Mouse (Mus musculus): ENCODE results near the gene Atp2c2. TPM values are rescaled to one million over a fixed set of nuclear protein-coding genes. Genes with fewer than 3 reads are reported as not detected.

Gene Atp2c2
- total and polyA plus RNA-seq, 2 experiments from 2014 or later, result 0.82 to 1.1 TPM

DNA sequence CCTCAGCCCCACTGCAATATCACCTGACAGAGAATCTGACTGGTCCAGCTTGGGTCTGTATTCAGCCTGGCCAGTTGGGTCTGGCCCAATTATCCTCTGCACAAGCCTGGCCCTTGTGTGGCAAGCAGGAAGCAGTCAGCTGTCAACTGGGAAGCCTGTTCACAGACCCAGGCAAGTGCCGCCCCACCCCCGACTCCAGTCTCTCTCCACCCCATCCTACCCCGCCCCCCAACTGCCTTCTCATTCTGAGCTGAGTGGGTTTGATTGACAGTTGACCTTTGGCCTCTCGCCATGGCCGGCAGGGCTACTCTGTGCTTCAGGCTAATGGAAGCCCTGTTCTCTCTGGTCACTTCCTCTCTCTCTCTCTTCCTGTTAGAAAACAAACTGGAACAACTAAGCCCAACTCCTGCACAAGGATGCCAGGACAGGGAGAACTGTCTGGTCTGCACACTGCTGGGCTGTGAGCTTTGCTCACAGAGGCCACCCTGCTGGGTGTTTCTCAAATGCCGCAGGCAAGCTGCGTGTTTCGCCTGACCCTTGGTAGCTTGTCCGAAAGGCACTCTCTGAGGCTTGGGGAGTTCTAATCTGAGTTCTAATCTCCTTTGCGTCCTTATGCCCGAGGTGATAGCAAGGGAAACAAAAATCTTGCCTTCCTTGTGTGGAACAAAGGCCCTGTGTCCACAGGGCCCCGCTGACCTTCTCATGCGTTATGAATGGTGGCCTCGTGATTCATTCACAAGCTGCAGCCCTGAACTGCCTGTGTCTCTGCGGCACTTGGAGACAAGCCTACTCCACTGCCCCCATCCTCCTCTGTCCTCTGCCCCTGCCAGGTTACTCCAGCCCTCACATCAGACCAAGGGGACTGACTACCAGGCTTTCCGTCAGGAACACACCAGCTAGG, 92.2 kb downstream of the Atp2c2 start:
- no peaks in the 10 kb centered on the region for H3K27me3 ChIP-seq (ENCODE audit: insufficient read depth, low read length)
- 19% methylated on average over 16 of the region's 16 CpGs for WGBS
- no peak overlapping the region for H3K4me3 ChIP-seq (ENCODE audit: low read depth, low read length)
- no peaks in the 10 kb centered on the region for H3K36me3 ChIP-seq (ENCODE audit: insufficient read depth, low read length)
- ATAC-seq (ENCODE audit: low FRiP score) (peak; percentile 70), DNase-seq (ENCODE audit: low spot score) (peak; percentile 72)
- H3K4me1 ChIP-seq (ENCODE audit: insufficient read depth, low read length), result 0 out of 2 replicates have a peak, but pooled peaks cover 2% of the 10 kb centered on the region
- no peaks in the 10 kb centered on the region for H3K9me3 ChIP-seq (ENCODE audit: low read length)
- H3K27ac ChIP-seq (ENCODE audit: low read depth, low read length), result peak overlapping the region; percentile 51; the same call in 1 of the 2 replicates
- no peak overlapping the region for H3K4me2 ChIP-seq (ENCODE audit: low read depth, low read length, poor library complexity, severe bottlenecking)
- peak overlapping the region; percentile 39; the same call in 1 of the 2 replicates for H3K9ac ChIP-seq (replicated peaks; ENCODE audit: low read length, poor library complexity, severe bottlenecking)
- TF ChIP-seq CTCF (IDR thresholded peaks at IDR 0.05), result no peak

DNA sequence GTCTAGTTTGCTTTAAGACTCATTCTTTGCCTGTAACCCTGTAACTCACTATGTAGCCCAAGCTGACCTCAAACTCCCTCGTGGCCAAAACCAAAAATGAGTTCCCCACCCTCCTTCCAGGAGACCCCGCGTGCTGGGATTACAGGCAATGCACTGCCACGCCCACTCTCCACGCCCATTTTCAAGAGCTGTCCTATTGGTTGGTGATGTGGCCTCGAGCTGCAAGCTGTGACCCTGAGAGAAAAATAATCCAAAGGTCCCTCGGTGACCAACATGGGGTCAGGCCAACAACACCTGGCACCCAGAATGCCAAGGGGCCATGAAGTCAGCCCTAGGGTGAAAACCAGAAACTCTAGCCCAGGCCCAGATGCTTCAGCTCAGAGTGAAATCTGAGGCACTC, 94.9 kb downstream of the Atp2c2 start:
- H3K27ac ChIP-seq (ENCODE audit: low read depth, low read length), result no peak overlapping the region
- peaks cover 13% of the 10 kb centered on the region for H3K4me1 ChIP-seq (ENCODE audit: insufficient read depth, low read length)
- H3K9ac ChIP-seq (replicated peaks; ENCODE audit: low read length, poor library complexity, severe bottlenecking), result no peak overlapping the region
- no peak overlapping the region for H3K4me3 ChIP-seq (ENCODE audit: low read depth, low read length)
- H3K9me3 ChIP-seq (ENCODE audit: low read length), result no peaks in the 10 kb centered on the region
- WGBS, result 52% methylated on average over 7 of the region's 7 CpGs
- H3K4me2 ChIP-seq (ENCODE audit: low read depth, low read length, poor library complexity, severe bottlenecking), result no peak overlapping the region
- no peaks in the 10 kb centered on the region for H3K36me3 ChIP-seq (ENCODE audit: insufficient read depth, low read length)
- DNase-seq (ENCODE audit: low spot score), result no peak
- TF ChIP-seq CTCF (IDR thresholded peaks at IDR 0.05), result no peak
- H3K27me3 ChIP-seq (ENCODE audit: insufficient read depth, low read length), result no peaks in the 10 kb centered on the region
- ATAC-seq (ENCODE audit: low FRiP score), result no peak

DNA sequence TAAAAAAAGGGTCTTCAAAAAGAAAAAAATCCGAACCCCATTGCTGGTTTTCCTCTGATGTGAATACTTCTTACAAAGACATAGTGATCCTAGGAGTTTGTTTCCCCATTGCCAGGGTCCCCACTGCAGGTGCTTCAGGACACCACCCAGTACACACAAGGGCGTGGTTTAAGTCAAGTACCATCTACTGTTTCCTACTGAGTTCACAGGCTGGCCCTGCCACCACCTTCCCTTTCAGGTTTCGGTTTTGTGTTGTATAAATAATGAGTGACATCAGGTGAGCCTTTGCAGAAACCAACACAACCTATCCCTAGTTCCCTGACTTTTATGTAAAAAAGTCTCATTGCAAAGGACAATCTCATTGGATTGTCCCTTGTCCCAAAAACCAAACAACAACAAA, 95.8 kb downstream of the Atp2c2 start:
- H3K9ac ChIP-seq (replicated peaks; ENCODE audit: low read length, poor library complexity, severe bottlenecking), result no peak overlapping the region
- ATAC-seq (ENCODE audit: low FRiP score) (no peak), DNase-seq (ENCODE audit: low spot score) (no peak)
- no peaks in the 10 kb centered on the region for H3K27me3 ChIP-seq (ENCODE audit: insufficient read depth, low read length)
- 94% methylated on average over 3 of the region's 3 CpGs for WGBS
- no peak overlapping the region for H3K4me2 ChIP-seq (ENCODE audit: low read depth, low read length, poor library complexity, severe bottlenecking)
- no peaks in the 10 kb centered on the region for H3K36me3 ChIP-seq (ENCODE audit: insufficient read depth, low read length)
- no peaks in the 10 kb centered on the region for H3K9me3 ChIP-seq (ENCODE audit: low read length)
- TF ChIP-seq CTCF (IDR thresholded peaks at IDR 0.05), result no peak
- no peak overlapping the region for H3K4me3 ChIP-seq (ENCODE audit: low read depth, low read length)
- H3K4me1 ChIP-seq (ENCODE audit: insufficient read depth, low read length), result peaks cover 15% of the 10 kb centered on the region
- no peak overlapping the region for H3K27ac ChIP-seq (ENCODE audit: low read depth, low read length)

DNA sequence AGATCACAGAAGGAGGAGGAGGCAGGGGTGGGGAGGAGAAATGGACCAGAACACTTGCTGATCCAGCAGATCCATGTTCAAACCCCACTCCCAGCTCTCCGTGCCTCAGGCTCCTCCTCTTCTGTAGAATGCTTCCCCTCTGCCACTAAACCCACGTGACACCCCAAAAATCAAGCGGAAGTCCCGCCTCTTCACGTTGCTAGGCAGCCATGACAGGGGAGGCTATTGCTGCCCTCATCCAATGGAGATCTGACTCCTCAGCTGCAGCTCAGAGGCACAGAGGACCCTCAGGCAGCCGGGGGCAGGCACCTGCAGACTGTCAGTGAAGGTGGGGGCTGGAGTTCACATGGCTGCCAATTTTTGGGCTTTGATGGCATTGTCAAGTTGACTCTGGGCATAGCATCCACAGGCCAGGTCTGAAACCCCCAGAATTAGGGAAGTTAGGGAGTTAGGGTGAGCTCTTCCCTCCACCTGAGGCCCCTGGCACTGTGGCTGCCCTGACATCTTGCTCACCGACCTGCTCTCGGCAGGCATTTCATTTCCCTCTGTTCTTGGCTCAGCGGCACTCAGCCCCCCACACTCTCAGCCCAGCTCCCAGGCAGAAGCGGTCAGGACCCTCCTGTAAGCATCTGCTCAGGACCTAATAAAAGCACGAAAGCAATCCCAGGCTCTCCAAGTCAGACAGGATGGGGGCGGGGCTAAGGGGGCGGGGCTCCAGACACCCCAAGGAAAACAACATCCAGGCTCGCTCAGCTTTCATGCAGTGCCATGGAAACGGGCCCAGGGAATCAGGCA, 98.6 kb downstream of the Atp2c2 start:
- DNase-seq (ENCODE audit: low spot score), result peak; percentile 91
- no peak overlapping the region for H3K4me3 ChIP-seq (ENCODE audit: low read depth, low read length)
- TF ChIP-seq CTCF (IDR thresholded peaks at IDR 0.05), result no peak
- peak overlapping the region; percentile 44 for H3K9ac ChIP-seq (replicated peaks; ENCODE audit: low read length, poor library complexity, severe bottlenecking)
- H3K4me1 ChIP-seq (ENCODE audit: insufficient read depth, low read length), result peaks cover 20% of the 10 kb centered on the region
- no peaks in the 10 kb centered on the region for H3K27me3 ChIP-seq (ENCODE audit: insufficient read depth, low read length)
- 4% methylated on average over 15 of the region's 15 CpGs for WGBS
- peak; percentile 86 for ATAC-seq (ENCODE audit: low FRiP score)
- peak overlapping the region; percentile 37 for H3K4me2 ChIP-seq (ENCODE audit: low read depth, low read length, poor library complexity, severe bottlenecking)
- H3K36me3 ChIP-seq (ENCODE audit: insufficient read depth, low read length), result no peaks in the 10 kb centered on the region
- peak overlapping the region; percentile 83 for H3K27ac ChIP-seq (ENCODE audit: low read depth, low read length)
- no peaks in the 10 kb centered on the region for H3K9me3 ChIP-seq (ENCODE audit: low read length)

DNA sequence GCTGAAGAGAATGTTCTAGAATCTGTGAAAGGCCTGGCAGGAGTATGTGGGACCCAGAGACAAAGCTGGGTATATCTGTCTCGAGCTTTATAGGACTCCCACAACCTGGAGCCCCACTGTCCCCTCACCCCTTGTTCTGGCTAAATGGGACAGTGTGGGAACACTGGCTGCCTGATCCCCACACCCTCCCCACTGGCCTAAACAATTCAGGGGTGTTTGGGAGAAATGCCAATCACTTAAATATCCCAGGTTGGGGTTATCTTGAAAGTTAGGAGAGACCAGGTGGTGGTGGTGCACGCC, 99.1 kb downstream of the Atp2c2 start:
- ATAC-seq (ENCODE audit: low FRiP score) (no peak), DNase-seq (ENCODE audit: low spot score) (no peak)
- TF ChIP-seq CTCF (IDR thresholded peaks at IDR 0.05), result no peak
- no peak overlapping the region for H3K4me3 ChIP-seq (ENCODE audit: low read depth, low read length)
- peak overlapping the region; percentile 83 for H3K27ac ChIP-seq (ENCODE audit: low read depth, low read length)
- H3K27me3 ChIP-seq (ENCODE audit: insufficient read depth, low read length), result no peaks in the 10 kb centered on the region
- H3K9me3 ChIP-seq (ENCODE audit: low read length), result no peaks in the 10 kb centered on the region
- peak overlapping the region; percentile 37 for H3K4me2 ChIP-seq (ENCODE audit: low read depth, low read length, poor library complexity, severe bottlenecking)
- WGBS, result 48% methylated on average over 2 of the region's 2 CpGs
- peaks cover 20% of the 10 kb centered on the region for H3K4me1 ChIP-seq (ENCODE audit: insufficient read depth, low read length)
- no peaks in the 10 kb centered on the region for H3K36me3 ChIP-seq (ENCODE audit: insufficient read depth, low read length)
- peak overlapping the region; percentile 44; the same call in 1 of the 2 replicates for H3K9ac ChIP-seq (replicated peaks; ENCODE audit: low read length, poor library complexity, severe bottlenecking)

DNA sequence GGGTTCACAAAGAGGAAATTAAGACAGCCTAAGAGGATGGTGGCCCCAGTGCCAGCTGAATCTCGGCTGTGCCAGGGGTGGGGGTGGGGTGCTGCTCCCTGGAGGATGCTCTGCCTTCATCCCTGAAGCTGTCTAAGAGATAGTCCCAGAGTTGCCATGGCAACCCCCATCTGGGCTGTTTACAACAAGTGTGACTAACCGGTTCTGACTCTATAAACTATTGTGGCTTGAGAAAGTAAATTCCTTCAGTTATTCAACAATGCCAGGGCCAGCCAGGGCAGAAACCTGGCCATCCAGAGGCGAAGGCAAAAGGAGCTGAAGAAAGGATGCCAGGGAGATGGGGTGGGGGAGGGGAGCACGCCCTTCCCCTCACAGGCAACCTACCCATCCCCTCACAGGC, 101.4 kb downstream of the Atp2c2 start:
- peak; percentile 74 for DNase-seq (ENCODE audit: low spot score)
- no peak for TF ChIP-seq CTCF (IDR thresholded peaks at IDR 0.05)
- peak overlapping the region; percentile 62 for H3K27ac ChIP-seq (ENCODE audit: low read depth, low read length)
- H3K4me1 ChIP-seq (ENCODE audit: insufficient read depth, low read length), result peaks cover 20% of the 10 kb centered on the region
- H3K9me3 ChIP-seq (ENCODE audit: low read length), result no peaks in the 10 kb centered on the region
- no peak overlapping the region for H3K9ac ChIP-seq (replicated peaks; ENCODE audit: low read length, poor library complexity, severe bottlenecking)
- no peak for ATAC-seq (ENCODE audit: low FRiP score)
- no peaks in the 10 kb centered on the region for H3K36me3 ChIP-seq (ENCODE audit: insufficient read depth, low read length)
- no peak overlapping the region for H3K4me2 ChIP-seq (ENCODE audit: low read depth, low read length, poor library complexity, severe bottlenecking)
- H3K27me3 ChIP-seq (ENCODE audit: insufficient read depth, low read length), result no peaks in the 10 kb centered on the region
- WGBS, result 9% methylated on average over 4 of the region's 4 CpGs
- no peak overlapping the region for H3K4me3 ChIP-seq (ENCODE audit: low read depth, low read length)
